Mouse (Mus musculus) myocyte (in vitro differentiated cells): ENCODE results near the gene Hc.

Experiments
- CEBPB ChIP-seq: IDR thresholded peaks from 2 replicates; pipeline ENCODE4 v1.6.1; 2011; ENCODE audit warnings: mild to moderate bottlenecking, moderate library complexity; ENCODE audit not compliant: poor library complexity, insufficient read depth, severe bottlenecking
- MAX ChIP-seq: IDR thresholded peaks from one replicate; pipeline ENCODE4 v1.6.1; 2011; ENCODE audit warnings: low read depth, mild to moderate bottlenecking, control low read depth
- MYOG ChIP-seq, 3 experiments: IDR thresholded peaks; one replicate each; pipeline ENCODE4 v1.6.1; 2011; ENCODE audit warnings: control low read depth in 2 of 3, low read depth in 2 of 3, mild to moderate bottlenecking in 2 of 3; ENCODE audit not compliant: insufficient read length in 2 of 3, control insufficient read depth in 1 of 3, insufficient read depth in 1 of 3
- POLR2A ChIP-seq: IDR thresholded peaks from one replicate; pipeline ENCODE4 v1.6.1; 2011; ENCODE audit warnings: low read depth, mild to moderate bottlenecking, control low read depth, moderate library complexity; ENCODE audit not compliant: insufficient read length
- REST ChIP-seq: IDR thresholded peaks from one replicate; pipeline ENCODE4 v1.6.1; 2011; ENCODE audit warnings: mild to moderate bottlenecking, control low read depth, moderate library complexity; ENCODE audit not compliant: insufficient read depth, insufficient read length
- TCF12 ChIP-seq: IDR thresholded peaks from one replicate; pipeline ENCODE4 v1.6.1; 2011; ENCODE audit warnings: mild to moderate bottlenecking, control low read depth; ENCODE audit not compliant: poor library complexity, insufficient read depth, severe bottlenecking

GRCm38 (mm10) chr2:34956941-34957340 lies 104.3 kb downstream of the Hc start:
- TF ChIP-seq POLR2A (no peak), MYOG (IDR thresholded peaks at IDR 0.05; ENCODE audit: control insufficient read depth in 1 of 3, insufficient read depth in 1 of 3, insufficient read length in 2 of 3, low read depth in 2 of 3) (no peak), MAX (no peak), REST (no peak), TCF12 (no peak), CEBPB (no peak)
